Mouse (Mus musculus): ENCODE data around the gene Gnat1. TPM values are rescaled to one million over a fixed set of nuclear protein-coding genes. Genes with fewer than 3 reads are reported as not detected.

Gene Gnat1
- total RNA-seq, 2 experiments from 2014 or later = not detected

DNA sequence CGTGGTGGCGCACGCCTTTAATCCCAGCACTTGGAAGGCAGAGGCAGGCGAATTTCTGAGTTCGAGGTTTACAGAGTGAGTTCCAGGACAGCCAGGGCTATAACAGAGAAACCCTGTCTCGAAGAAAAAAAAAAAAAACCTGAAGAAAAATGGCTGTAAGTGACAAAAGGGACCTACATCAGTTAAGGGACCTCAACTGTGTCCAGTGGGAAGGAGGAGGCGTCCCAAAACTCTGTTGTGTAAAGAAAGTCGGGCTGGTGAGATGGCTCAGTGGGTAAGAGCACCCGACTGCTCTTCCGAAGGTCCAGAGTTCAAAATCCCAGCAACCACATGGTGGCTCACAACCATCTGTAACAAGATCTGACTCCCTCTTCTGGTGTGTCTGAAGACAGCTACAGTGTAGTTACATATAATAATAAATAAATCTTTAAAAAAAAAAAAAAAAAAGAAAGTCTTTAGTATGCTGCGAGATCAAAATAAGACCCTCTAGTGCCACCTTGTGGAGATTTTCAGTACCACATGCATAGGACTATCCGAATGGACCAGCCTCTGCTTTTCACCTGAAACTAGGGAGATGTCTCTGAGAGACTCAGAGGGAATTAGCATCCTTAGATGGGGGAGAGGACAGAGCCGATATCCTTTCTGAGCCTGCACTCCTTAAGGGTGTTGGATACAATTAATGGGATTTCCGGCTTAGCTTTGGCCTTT, 1.5 kb downstream of the Gnat1 start:
- ATAC-seq (replicated peaks; ENCODE audit: low FRiP score, low TSS enrichment, poor library complexity, severe bottlenecking) = peak; percentile 35; the same call in 1 of the 2 replicates

GRCm38 (mm10) chr9:107677091-107677784, 2.3 kb downstream of the Gnat1 start:
- ATAC-seq (replicated peaks; ENCODE audit: low FRiP score, low TSS enrichment, poor library complexity, severe bottlenecking) = peak; percentile 61

- no peak for ATAC-seq (replicated peaks; ENCODE audit: low FRiP score, low TSS enrichment, poor library complexity, severe bottlenecking)
Observed at GRCm38 (mm10) chr9:107676302-107676701, 3.2 kb downstream of the Gnat1 start.

GRCm38 (mm10) chr9:107675671-107676301, 3.7 kb downstream of the Gnat1 start:
- peak; percentile 70 for ATAC-seq (replicated peaks; ENCODE audit: low FRiP score, low TSS enrichment, poor library complexity, severe bottlenecking)

DNA sequence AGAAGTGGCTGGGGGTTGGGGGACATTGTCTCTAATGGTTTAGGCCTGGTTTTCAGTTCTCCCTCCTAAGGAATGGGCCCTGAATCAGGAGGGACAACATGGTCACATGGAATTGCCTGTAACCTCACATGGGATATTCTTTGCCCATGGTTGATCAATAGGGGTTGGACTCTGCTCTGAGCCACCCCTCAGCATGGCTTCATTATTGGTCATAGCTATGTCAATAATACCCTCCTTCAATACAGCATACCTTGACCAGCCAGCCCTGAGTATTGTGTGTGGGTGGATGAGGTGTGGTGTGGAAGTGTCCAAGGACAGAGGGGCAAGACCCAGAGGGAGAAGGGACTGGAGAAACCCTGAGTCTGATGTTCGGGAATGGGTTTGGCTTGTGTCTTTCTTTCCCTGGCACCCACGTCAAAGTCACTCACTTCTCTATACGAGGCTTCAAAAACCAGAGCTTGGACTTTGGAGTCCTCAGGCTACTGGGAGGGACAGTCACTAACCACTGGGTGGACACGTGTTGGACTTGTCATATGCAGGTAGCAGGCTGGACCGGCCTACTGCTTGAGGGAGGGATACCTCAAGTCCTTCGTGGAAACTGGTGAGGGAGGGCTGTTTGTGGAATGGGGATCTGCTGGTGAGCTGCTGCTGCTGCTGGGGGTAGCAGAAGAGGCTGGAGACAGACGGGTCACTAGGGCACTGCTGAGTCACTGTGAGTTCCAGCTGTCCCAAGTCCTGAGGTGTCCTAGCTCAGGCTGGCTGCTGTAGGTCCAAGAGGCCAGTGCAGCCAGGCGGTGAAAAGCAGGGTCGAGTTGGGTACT, 4.7 kb downstream of the Gnat1 start:
- no peak for ATAC-seq (replicated peaks; ENCODE audit: low FRiP score, low TSS enrichment, poor library complexity, severe bottlenecking)

- ATAC-seq (replicated peaks; ENCODE audit: low FRiP score, low TSS enrichment, poor library complexity, severe bottlenecking) = no peak
Observed at GRCm38 (mm10) chr9:107670259-107670658, 9.3 kb downstream of the Gnat1 start.

DNA sequence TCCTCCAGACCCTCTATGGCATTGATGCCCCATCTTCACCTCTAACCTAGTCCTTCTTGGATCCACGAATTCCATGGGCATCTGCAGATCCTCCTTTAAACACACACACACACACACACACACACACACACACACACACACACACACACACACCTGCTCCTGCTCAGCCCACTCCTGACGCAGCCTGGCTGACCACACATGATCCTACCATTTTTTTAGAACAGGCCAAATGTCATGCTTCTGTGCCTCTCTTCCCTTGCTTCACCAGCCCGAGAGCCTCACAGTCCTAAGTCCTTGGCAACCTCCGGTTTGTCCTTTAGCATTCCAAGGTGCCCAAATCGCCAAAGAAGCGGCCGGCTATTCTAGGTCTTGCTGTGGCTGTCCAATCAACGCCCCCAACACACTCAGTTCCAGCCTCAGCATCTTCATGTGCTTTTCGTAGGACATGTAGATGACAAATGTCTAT, 10.0 kb downstream of the Gnat1 start, which contains the start of gene Slc38a3:
Gene Slc38a3 (minus strand): TSS at position 51 of the 466 bp plus-strand sequence.
- ATAC-seq (replicated peaks; ENCODE audit: low FRiP score, low TSS enrichment, poor library complexity, severe bottlenecking) = no peak

DNA sequence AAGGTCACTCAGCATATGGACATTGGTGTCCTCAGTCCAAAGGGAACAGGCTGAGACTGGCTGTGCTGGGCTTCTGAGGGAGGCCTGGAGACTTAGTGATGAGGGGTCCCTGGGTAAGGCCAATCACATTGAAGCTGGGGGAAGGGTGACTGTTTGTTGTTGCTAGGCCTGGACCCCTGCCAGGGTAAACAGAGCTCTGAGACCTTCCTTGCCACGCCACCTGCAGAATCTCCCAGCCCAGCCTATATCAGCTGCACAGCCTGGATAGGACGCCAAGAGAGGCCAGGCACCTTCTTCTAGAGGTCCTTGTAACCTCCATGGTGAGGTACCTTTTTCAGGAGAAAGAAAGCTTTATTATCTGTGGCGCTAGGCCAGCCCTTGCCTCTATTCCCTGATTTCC, 10.6 kb downstream of the Gnat1 start:
- no peak for ATAC-seq (replicated peaks; ENCODE audit: low FRiP score, low TSS enrichment, poor library complexity, severe bottlenecking)

- ATAC-seq (replicated peaks; ENCODE audit: low FRiP score, low TSS enrichment, poor library complexity, severe bottlenecking) = no peak
Observed at GRCm38 (mm10) chr9:107668011-107668410, 11.5 kb downstream of the Gnat1 start.

DNA sequence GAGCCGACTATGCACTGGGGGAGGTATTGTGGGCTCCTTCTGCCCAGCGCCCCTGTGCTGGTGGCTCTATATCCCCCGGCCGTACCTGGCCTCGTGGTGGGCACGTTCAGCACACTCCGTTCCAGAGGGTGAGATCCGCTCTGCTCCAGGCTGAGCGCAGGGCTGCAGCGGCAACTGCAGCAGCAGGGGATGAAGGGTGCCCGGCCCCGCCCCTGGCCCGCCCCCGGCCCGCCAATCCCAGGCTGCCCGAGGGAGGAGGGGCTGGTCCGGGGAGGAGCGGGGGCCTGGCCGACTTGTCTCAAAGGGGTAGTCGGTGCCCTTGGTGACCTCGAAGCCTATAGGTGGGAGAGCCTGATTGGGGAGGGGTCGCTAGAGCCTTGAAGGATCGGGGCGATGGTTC, 12.3 kb downstream of the Gnat1 start:
- no peak for ATAC-seq (replicated peaks; ENCODE audit: low FRiP score, low TSS enrichment, poor library complexity, severe bottlenecking)

GRCm38 (mm10) chr9:107666751-107667205, 12.7 kb downstream of the Gnat1 start:
- ATAC-seq (replicated peaks; ENCODE audit: low FRiP score, low TSS enrichment, poor library complexity, severe bottlenecking) = no peak

DNA sequence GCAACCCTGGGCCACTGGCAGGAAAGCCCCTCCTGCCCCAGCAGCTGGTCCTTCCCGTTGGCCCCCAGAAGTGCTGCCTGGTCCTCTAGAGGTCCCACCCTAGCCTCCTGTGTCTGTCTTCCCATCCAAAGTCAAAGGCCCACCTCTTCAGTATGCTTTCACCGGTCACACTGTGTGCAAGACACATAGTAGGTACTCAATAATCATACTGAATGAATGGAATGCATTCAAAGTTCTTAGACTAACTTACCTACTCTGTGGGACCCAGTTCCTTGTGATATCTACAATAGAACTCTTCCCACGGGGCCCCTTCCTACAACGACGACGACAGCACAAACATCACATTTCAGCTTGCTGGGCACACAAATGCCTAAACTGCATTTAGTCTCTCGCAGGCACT, 14.2 kb downstream of the Gnat1 start:
- no peak for ATAC-seq (replicated peaks; ENCODE audit: low FRiP score, low TSS enrichment, poor library complexity, severe bottlenecking)

DNA sequence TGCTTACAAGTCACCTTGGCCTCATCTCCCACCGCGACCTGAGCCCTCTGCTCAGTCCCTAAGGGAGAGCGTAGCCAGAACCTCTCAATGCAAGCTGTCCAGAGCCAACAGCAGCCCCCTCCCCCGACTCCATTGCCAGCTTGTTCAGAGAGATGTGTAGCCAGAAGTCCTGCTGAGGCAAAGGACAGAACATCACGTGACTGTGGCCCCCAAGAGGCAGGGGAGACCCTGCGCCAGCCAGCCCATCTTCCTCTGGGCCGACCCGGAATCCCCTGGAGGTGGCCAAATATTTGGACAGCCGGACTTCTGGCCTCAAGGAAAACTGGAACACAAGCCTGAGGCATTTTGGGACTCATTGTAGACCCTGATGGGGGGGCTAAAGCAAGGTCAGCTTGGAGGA, 16.0 kb downstream of the Gnat1 start:
- ATAC-seq (replicated peaks; ENCODE audit: low FRiP score, low TSS enrichment, poor library complexity, severe bottlenecking) = no peak

GRCm38 (mm10) chr9:107662342-107662741, 17.2 kb downstream of the Gnat1 start:
- ATAC-seq (replicated peaks; ENCODE audit: low FRiP score, low TSS enrichment, poor library complexity, severe bottlenecking) = no peak

GRCm38 (mm10) chr9:107660777-107661176, 18.7 kb downstream of the Gnat1 start:
- no peak for ATAC-seq (replicated peaks; ENCODE audit: low FRiP score, low TSS enrichment, poor library complexity, severe bottlenecking)

GRCm38 (mm10) chr9:107659961-107660360, 19.6 kb downstream of the Gnat1 start:
- ATAC-seq (replicated peaks; ENCODE audit: low FRiP score, low TSS enrichment, poor library complexity, severe bottlenecking) = no peak

DNA sequence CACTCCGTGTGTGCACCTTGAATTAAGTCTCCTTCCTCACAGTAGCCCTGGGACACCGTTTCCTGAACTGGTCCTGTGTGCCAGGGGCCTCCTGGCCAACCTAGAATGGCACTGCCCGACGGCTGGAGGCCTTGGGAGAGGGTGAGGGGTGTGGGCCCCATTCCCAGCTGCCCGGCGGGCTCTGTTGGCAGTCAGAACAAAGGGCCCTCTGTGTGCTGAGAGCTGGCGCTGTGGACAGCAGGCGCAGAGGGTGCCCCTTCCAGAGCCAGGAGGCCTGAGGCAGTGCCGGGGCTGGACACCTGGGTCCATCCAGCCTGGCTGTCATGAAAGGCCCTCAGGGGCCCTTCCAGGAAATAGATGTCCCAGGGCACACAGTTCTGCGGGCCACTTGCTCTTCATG, 20.0 kb downstream of the Gnat1 start:
- ATAC-seq (replicated peaks; ENCODE audit: low FRiP score, low TSS enrichment, poor library complexity, severe bottlenecking) = no peak

GRCm38 (mm10) chr9:107658096-107658495, 21.4 kb downstream of the Gnat1 start:
- ATAC-seq (replicated peaks; ENCODE audit: low FRiP score, low TSS enrichment, poor library complexity, severe bottlenecking) = no peak

DNA sequence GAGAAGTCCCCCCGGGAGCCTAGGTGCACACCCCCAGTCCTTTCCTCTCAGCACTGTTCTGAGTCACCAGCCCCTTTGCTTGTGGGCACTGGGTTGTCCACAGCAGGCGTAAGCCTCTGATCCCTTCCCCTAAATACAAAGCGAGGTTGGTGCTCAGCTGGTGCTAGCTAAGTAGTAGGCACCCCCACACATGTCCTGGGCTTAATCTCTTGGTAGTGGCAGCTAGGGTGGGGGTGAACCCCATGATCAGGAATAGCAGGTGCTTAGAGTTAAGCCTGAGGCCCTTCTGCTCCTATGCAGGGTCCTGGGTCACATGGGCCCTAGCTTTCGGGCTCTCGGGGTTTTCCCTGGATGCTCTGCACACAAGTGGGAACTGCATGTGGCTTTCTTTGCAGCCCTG, 22.4 kb downstream of the Gnat1 start:
- no peak for ATAC-seq (replicated peaks; ENCODE audit: low FRiP score, low TSS enrichment, poor library complexity, severe bottlenecking)

GRCm38 (mm10) chr9:107654585-107654984, 24.9 kb downstream of the Gnat1 start:
- ATAC-seq (replicated peaks; ENCODE audit: low FRiP score, low TSS enrichment, poor library complexity, severe bottlenecking) = no peak

Measured in megakaryocyte-erythroid progenitor cell, adult 5-6 weeks (primary cell).